Mouse (Mus musculus): ENCODE results near the gene Wdr20. TPM values are rescaled to one million over a fixed set of nuclear protein-coding genes. Genes with fewer than 3 reads are reported as not detected.

Gene Wdr20
- polyA plus RNA-seq, 1 experiment = 12.6 TPM

DNA sequence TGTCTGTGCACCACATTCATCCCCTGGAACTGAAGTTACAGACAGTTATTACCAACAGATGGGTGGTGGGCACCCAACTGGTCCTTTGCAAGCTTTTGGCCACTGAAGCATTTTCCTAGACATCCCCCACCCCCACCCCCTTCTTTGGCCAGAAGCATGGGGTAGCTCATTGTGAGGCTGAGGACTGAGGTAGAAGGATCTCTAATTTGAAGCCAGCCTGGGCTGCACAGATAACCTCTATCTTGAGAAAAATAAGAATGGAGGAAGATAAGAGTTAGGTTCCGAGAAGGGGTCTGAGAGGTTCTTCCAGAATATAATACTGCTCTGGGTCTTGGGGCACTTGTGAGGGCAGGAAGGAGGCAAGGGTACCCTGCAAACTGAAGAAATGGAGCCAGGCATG, 44.5 kb downstream of the Wdr20 start:
- peaks cover 25% of the 10 kb centered on the region for H3K36me3 ChIP-seq (ENCODE audit: control insufficient read depth, insufficient read depth)
- H3K79me3 ChIP-seq (ENCODE audit: low read depth) = peaks cover 4% of the 10 kb centered on the region
- TF ChIP-seq CTCF (IDR thresholded peaks at IDR 0.05; ENCODE audit: control insufficient read depth, insufficient read depth, insufficient read length) (no peak), MYOG (IDR thresholded peaks at IDR 0.05; ENCODE audit: control insufficient read depth, extremely low read depth, insufficient read length) (no peak), MAX (IDR thresholded peaks at IDR 0.05) (no peak), CEBPB (IDR thresholded peaks at IDR 0.05; ENCODE audit: low read depth) (no peak)
- H3ac ChIP-seq (ENCODE audit: control insufficient read depth, insufficient read length, low read depth) = no peak overlapping the region
- no peaks in the 10 kb centered on the region for H3K27me3 ChIP-seq (ENCODE audit: control insufficient read depth, insufficient read depth, insufficient read length)
- H3K79me2 ChIP-seq (ENCODE audit: control insufficient read depth, insufficient read depth) = peaks cover 19% of the 10 kb centered on the region
- H3K4me3 ChIP-seq (ENCODE audit: insufficient read depth, poor library complexity, severe bottlenecking) = no peak overlapping the region

DNA sequence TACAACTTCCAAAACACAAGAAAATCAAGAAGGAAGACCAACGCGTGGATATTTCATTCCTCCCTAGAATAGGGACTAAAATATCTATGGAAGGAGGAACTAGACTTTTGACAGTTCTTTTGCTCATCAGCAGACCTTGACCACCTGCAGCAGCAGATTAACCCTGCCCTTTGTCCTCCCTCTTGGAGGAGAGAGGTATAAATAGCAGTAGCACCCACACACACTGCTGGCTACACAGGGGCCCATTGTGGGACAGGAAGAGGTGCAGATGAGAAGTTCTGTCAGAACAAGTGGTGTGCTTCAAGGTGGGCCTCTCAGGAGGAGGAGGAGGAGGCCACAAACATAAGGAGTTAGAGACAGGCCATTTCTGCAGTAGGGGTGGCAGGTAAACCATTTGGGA, 46.5 kb downstream of the Wdr20 start:
- H3K79me2 ChIP-seq (ENCODE audit: control insufficient read depth, insufficient read depth) = peaks cover 18% of the 10 kb centered on the region
- TF ChIP-seq CEBPB (IDR thresholded peaks at IDR 0.05; ENCODE audit: low read depth) = no peak
- TF ChIP-seq MYOG (IDR thresholded peaks at IDR 0.05; ENCODE audit: control insufficient read depth, extremely low read depth, insufficient read length) = no peak
- TF ChIP-seq MYOD1 (IDR thresholded peaks at IDR 0.05; ENCODE audit: control insufficient read depth, insufficient read length, low read depth) = no peak
- TF ChIP-seq CTCF (IDR thresholded peaks at IDR 0.05; ENCODE audit: control insufficient read depth, insufficient read depth, insufficient read length) = no peak
- no peak for TF ChIP-seq USF1 (IDR thresholded peaks at IDR 0.05; ENCODE audit: low read depth)
- TF ChIP-seq FOSL1 (IDR thresholded peaks at IDR 0.05; ENCODE audit: insufficient read depth, low read length, poor library complexity, severe bottlenecking) = no peak
- no peak overlapping the region for H3ac ChIP-seq (ENCODE audit: control insufficient read depth, insufficient read length, low read depth)
- no peak overlapping the region for H3K4me3 ChIP-seq (ENCODE audit: insufficient read depth, poor library complexity, severe bottlenecking)
- H3K36me3 ChIP-seq (ENCODE audit: control insufficient read depth, insufficient read depth) = peaks cover 25% of the 10 kb centered on the region
- no peaks in the 10 kb centered on the region for H3K27me3 ChIP-seq (ENCODE audit: control insufficient read depth, insufficient read depth, insufficient read length)
- H3K79me3 ChIP-seq (ENCODE audit: low read depth) = peaks cover 4% of the 10 kb centered on the region

DNA sequence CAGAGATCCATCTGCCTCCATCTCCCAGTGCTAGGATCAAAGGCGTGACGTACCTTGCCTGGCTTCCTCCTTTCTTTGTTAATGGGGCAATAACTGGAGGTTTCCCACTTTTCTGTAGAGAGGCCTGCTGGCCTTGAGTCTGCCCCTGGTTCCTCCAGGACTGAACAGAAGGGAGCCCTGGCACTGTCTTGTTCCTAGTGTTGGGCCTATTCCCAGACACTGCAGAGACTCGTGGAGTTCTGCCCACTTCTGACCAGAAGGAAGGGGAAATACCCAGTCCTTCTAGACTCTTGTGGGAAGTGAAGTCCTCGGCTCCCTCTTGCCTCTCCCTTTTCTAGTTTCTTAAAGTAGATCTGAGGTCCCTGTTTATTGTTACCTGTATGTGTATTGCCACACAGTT, 48.5 kb downstream of the Wdr20 start:
- TF ChIP-seq FOSL1 (IDR thresholded peaks at IDR 0.05; ENCODE audit: insufficient read depth, low read length, poor library complexity, severe bottlenecking) (no peak), CTCF (IDR thresholded peaks at IDR 0.05; ENCODE audit: control insufficient read depth, insufficient read depth, insufficient read length) (no peak), CEBPB (IDR thresholded peaks at IDR 0.05; ENCODE audit: low read depth) (no peak), USF1 (IDR thresholded peaks at IDR 0.05; ENCODE audit: low read depth) (no peak), MYOD1 (IDR thresholded peaks at IDR 0.05; ENCODE audit: control insufficient read depth, insufficient read length, low read depth) (no peak), MAX (IDR thresholded peaks at IDR 0.05) (no peak), MYOG (IDR thresholded peaks at IDR 0.05; ENCODE audit: control insufficient read depth, extremely low read depth, insufficient read length) (no peak)
- H3ac ChIP-seq (ENCODE audit: control insufficient read depth, insufficient read length, low read depth) = no peak overlapping the region

GRCm38 (mm10) chr12:110790580-110790979, 52.8 kb downstream of the Wdr20 start:
- TF ChIP-seq CEBPB (IDR thresholded peaks at IDR 0.05; ENCODE audit: low read depth) (no peak), MYOD1 (IDR thresholded peaks at IDR 0.05; ENCODE audit: control insufficient read depth, insufficient read length, low read depth) (no peak), USF1 (IDR thresholded peaks at IDR 0.05; ENCODE audit: low read depth) (no peak), MYOG (IDR thresholded peaks at IDR 0.05; ENCODE audit: control insufficient read depth, extremely low read depth, insufficient read length) (no peak), MAX (IDR thresholded peaks at IDR 0.05) (no peak), FOSL1 (IDR thresholded peaks at IDR 0.05; ENCODE audit: insufficient read depth, low read length, poor library complexity, severe bottlenecking) (no peak), CTCF (IDR thresholded peaks at IDR 0.05; ENCODE audit: control insufficient read depth, insufficient read depth, insufficient read length) (no peak)
- no peaks in the 10 kb centered on the region for H3K27me3 ChIP-seq (ENCODE audit: control insufficient read depth, insufficient read depth, insufficient read length)
- no peak overlapping the region for H3ac ChIP-seq (ENCODE audit: control insufficient read depth, insufficient read length, low read depth)
- peaks cover 3% of the 10 kb centered on the region for H3K36me3 ChIP-seq (ENCODE audit: control insufficient read depth, insufficient read depth)
- no peak overlapping the region for H3K4me3 ChIP-seq (ENCODE audit: insufficient read depth, poor library complexity, severe bottlenecking)
- H3K79me3 ChIP-seq (ENCODE audit: low read depth) = no peaks in the 10 kb centered on the region
- H3K79me2 ChIP-seq (ENCODE audit: control insufficient read depth, insufficient read depth) = peaks cover 31% of the 10 kb centered on the region

More for the DNA sequence above, 48.5 kb downstream of the Wdr20 start:
- peaks cover 1% of the 10 kb centered on the region for H3K79me3 ChIP-seq (ENCODE audit: low read depth)
- peaks cover 31% of the 10 kb centered on the region for H3K79me2 ChIP-seq (ENCODE audit: control insufficient read depth, insufficient read depth)
- no peaks in the 10 kb centered on the region for H3K27me3 ChIP-seq (ENCODE audit: control insufficient read depth, insufficient read depth, insufficient read length)
- H3K36me3 ChIP-seq (ENCODE audit: control insufficient read depth, insufficient read depth) = peaks cover 9% of the 10 kb centered on the region
- no peak overlapping the region for H3K4me3 ChIP-seq (ENCODE audit: insufficient read depth, poor library complexity, severe bottlenecking)

DNA sequence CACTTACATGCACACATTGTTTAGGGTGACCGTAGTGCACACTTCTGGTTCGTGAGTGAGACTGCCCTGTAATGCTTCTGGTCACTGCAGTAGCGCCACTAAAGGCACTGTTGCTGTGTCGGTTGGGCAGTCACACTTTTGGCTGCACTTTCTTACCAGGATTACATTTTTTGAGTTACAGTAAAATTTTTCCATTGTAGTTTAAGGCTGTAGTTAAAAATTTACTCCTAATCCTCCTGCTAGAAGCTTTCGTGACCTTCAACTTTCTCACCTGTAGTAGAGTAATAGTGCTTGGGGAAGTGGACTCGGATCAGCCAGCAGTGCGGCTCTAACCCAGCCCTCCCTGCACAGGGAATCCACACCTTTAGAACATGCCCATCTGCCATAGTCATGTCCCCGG, 53.3 kb downstream of the Wdr20 start:
- no peak for TF ChIP-seq CTCF (IDR thresholded peaks at IDR 0.05; ENCODE audit: control insufficient read depth, insufficient read depth, insufficient read length)
- no peak for TF ChIP-seq USF1 (IDR thresholded peaks at IDR 0.05; ENCODE audit: low read depth)
- no peak for TF ChIP-seq MYOD1 (IDR thresholded peaks at IDR 0.05; ENCODE audit: control insufficient read depth, insufficient read length, low read depth)
- no peak for TF ChIP-seq MAX (IDR thresholded peaks at IDR 0.05)
- Histone ChIP-seq H3K4me3 (ENCODE audit: insufficient read depth, poor library complexity, severe bottlenecking) (no peak overlapping the region), H3K79me3 (ENCODE audit: low read depth) (no peaks in the 10 kb centered on the region), H3ac (ENCODE audit: control insufficient read depth, insufficient read length, low read depth) (no peak overlapping the region), H3K36me3 (ENCODE audit: control insufficient read depth, insufficient read depth) (peaks cover 3% of the 10 kb centered on the region), H3K27me3 (ENCODE audit: control insufficient read depth, insufficient read depth, insufficient read length) (no peaks in the 10 kb centered on the region), H3K79me2 (ENCODE audit: control insufficient read depth, insufficient read depth) (peaks cover 31% of the 10 kb centered on the region)

DNA sequence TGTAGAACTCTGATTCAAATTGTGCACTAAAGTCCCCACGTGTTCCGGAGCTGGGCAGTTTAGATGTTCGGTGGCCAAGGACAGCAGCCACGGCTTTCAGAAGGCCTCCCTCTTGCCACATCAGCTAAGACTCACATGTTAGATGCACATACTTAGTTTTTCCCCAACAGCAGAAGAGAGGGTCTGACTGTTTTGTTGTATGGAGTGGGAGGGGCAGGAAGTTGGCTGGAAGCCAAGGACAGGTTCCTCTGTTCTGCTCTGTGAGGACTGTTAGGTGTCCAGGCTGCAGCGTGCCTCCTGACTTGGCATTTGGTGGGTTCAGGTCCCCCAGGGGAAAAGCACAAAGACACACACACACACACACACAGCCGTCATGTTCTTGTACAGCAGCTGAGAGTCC, 57.3 kb downstream of the Wdr20 start:
- TF ChIP-seq CEBPB (IDR thresholded peaks at IDR 0.05; ENCODE audit: low read depth) (no peak), MAX (IDR thresholded peaks at IDR 0.05) (no peak)

More for the DNA sequence above, 57.3 kb downstream of the Wdr20 start:
- H3ac ChIP-seq (ENCODE audit: control insufficient read depth, insufficient read length, low read depth) = no peak overlapping the region
- no peak overlapping the region for H3K4me3 ChIP-seq (ENCODE audit: insufficient read depth, poor library complexity, severe bottlenecking)
- peaks cover 34% of the 10 kb centered on the region for H3K79me2 ChIP-seq (ENCODE audit: control insufficient read depth, insufficient read depth)
- no peaks in the 10 kb centered on the region for H3K79me3 ChIP-seq (ENCODE audit: low read depth)
- peaks cover 3% of the 10 kb centered on the region for H3K36me3 ChIP-seq (ENCODE audit: control insufficient read depth, insufficient read depth)
- H3K27me3 ChIP-seq (ENCODE audit: control insufficient read depth, insufficient read depth, insufficient read length) = no peaks in the 10 kb centered on the region

Data from C2C12 (cell line).